Mouse (Mus musculus) retina, postnatal 1 day (tissue): ENCODE data around the gene Lrrfip1.

Experiments used
- DNase-seq: peaks from one replicate; pipeline ENCODE4 v3.0.0-alpha.2; 2012

Gene Lrrfip1

DNA sequence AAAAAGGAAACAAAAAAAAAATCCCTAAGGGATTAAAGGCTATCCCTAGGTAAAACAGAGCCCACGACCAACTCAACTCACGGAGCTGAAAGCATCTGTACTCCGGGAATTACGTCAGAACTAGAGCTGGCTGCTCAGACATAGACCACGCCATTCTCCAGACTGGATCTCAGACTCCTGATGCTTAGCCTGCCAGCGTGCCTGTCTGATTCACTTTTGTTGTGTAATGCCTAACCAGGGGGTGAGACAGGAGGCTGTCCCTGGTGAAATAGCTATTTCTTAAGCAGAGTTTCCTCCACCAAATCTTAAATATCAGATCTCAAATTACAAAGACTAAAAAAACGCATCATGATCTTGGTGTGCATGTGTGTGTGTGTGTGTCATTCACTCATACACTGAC lies 89.5 kb downstream of the Lrrfip1 start:
- no peak for DNase-seq

DNA sequence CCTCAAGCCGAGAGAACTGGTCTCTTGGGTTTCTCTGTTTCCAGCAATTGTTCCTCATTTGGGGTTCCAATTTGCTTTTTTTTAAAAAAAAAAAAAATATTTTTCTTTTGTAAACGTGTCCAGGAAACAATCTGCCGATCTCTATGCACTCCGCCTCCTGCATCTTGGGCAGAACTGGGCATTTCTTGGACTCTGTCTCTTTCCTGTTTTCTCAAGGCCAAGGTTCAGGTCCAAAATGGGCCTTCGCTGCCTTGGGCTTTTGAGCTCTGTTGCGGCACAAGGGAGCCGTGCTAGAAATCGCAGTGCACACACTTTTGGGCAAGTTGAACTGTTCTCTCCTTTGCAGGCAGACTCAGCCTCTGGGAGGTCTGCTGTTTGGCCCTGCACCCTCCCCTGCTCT lies 90.4 kb downstream of the Lrrfip1 start:
- no peak for DNase-seq

DNA sequence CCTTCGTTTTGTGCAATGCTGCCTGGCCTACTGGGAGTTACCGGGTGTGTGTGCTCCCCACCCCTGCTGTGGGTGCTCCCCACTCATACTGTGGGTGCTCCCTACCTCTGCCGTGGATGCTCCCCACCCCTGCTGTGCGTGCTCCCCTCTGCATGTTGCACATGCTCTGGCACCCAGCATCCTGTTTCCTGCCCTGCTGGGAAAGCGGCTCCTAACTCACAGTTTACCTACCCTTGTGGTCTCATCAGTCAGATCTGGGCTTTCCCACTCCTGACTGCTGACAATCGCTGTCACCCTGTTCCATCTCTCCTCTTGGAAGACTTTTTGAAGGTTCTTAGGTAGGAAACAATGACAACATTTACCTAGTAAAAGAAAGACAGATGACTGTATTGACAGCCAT lies 91.9 kb downstream of the Lrrfip1 start:
- DNase-seq = no peak

DNA sequence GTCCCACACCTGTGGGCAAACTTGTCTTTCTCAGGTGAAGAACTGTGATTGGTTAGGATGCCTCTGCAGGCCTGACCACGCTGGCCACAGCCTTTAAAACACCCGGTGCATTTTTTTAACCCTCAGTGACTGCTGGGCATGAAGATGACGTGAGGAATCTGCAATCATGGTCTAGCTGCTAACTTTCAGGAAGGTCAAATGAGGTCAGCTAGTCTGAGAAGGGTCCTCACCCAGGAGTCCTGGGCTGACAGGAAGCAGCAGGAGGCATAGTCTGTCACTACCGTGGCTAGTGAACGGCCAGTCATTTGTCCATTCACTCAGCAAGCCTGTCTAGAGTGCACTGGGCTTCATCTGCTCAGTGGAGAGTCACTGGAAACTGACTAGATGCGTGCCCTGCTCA lies 93.9 kb downstream of the Lrrfip1 start:
- no peak for DNase-seq

DNA sequence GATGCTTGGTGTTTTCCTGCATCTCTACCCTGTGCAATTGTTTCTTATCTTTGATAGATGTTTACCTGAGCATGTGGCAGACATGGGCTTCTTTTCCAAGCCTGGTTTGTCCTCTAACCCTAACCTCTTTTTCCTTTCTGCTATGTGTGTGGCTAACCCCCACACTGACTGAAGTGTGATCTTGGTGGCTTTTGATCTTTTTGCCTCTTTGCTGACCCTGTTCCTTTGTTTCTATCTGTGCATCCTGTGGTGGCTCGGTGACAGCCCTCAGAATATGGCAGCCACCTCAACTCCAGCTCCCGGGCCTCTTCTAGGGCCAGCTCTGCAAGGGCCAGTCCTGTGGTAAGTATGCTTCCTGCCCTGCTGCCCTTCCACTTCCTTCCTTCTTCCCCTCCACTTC lies 94.8 kb downstream of the Lrrfip1 start:
- DNase-seq = no peak

DNA sequence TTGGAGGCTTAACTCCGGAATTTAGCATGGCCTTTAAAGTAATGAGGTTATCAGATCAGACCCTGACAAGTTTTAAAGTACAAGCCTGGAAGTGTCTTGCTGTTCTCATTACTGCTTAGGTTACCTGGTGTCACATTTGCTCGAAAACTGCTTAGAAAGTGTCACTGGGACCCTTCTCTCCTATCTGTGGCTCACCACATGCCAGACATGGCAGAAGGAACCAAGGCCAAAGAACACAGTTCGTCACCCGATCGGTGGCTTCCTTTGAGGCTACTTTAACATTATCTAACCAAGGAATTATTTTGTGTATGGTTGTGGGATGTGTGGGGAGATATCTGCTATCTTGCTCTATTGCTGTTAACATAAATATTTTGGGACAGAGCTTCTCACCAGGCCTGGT lies 95.5 kb downstream of the Lrrfip1 start:
- no peak for DNase-seq

DNA sequence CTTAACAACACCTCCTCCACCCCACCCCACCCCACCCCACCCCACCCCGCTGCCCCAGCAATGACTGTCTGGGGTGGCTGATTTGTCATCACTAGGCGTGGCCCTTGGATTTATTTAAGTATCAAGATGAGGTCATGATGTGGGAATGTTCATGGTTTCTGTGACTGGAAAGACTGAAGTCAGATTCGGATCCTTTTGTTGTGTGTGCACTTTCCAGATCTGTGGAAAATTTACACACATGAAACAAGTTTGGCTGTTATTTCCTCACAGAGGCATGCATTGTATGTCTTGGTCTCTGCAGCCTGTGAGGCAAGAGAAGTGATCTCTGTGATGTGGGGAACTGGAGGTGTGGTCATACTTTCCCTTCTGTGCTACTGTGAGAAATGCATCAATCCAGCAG lies 96.7 kb downstream of the Lrrfip1 start:
- DNase-seq = no peak

DNA sequence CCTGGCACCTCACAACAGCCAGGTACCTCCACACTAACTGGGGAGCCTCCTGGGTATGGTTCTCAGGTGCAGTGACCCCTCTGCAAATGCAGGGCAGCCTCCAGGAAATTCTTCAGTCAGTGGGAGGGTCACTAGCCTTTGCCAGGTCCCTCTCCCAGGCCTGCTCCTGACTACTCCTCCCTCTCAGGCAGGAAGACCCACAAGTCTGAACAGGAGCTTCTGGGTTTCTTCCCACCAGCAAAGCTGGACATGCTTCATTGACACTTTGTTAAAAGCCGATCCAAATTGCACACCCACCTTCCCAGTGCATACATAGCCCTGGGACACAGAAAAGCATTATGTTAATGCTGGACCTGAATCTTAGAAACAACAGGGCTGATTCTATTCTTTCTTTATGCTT lies 97.3 kb downstream of the Lrrfip1 start:
- no peak for DNase-seq

DNA sequence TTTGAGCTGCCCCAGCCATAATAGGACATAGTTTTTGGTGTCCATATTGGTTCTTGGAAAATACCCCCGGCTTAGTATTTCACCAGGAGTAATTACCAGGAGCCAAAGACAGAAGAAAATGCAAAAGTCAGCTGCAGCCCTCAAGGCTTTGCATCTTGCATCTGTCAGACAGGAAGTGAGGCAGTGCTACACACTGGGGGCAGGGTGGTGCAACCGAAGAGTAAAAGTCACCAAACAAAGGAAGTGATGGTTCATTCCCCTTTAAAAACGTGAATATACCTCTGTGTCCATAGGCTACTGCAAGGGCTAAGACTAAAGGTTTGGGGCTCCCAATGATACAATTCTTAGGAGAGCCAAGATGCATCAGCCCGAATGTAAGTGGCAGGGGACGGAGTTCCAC lies 98.0 kb downstream of the Lrrfip1 start:
- no peak for DNase-seq

DNA sequence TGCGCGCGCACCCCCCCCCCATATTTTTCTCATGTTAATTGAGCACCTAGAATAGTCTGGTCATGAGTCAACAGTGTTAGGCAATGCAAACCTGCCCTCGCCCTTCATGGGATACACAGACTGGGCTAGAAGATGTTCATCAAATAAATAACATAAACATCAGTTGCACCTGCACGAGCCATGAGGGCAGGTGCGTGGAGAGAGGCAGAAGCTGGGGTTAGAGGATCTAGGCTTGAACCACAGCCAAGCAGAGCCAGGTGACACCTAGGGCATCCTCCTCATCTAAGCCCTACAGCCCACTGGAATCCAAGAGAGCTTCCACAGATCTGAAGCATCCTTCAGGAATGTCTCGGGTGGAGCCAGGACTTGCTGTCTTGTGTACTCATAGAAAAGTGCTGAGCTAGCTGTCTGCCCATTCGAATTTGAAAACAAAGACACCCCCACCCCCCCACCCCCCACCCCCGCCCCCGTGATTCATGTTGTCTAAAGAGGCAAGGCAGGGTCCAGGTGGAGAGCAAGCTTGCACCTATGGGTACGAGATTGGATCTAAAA lies 98.8 kb downstream of the Lrrfip1 start:
- DNase-seq = no peak

DNA sequence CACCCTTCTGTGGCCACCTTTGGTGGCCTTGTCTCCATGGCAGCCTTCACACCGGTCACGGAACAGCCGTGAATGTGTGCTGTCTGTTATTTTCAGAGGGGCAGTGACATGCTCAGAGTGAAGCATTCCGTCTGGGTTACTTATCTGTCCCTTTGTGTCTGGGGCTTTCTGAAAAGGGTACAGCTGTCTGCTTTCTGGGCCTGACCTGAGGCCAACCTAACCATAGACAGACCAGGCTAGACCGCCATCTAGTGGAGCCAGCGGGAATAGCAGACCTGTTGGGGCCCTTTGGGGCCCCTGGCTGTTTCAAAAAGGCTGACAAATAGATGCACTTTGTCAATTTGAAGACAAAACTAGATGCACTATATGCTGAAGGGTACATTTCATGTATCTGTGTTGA lies 100.3 kb downstream of the Lrrfip1 start:
- DNase-seq = peak; percentile 84

DNA sequence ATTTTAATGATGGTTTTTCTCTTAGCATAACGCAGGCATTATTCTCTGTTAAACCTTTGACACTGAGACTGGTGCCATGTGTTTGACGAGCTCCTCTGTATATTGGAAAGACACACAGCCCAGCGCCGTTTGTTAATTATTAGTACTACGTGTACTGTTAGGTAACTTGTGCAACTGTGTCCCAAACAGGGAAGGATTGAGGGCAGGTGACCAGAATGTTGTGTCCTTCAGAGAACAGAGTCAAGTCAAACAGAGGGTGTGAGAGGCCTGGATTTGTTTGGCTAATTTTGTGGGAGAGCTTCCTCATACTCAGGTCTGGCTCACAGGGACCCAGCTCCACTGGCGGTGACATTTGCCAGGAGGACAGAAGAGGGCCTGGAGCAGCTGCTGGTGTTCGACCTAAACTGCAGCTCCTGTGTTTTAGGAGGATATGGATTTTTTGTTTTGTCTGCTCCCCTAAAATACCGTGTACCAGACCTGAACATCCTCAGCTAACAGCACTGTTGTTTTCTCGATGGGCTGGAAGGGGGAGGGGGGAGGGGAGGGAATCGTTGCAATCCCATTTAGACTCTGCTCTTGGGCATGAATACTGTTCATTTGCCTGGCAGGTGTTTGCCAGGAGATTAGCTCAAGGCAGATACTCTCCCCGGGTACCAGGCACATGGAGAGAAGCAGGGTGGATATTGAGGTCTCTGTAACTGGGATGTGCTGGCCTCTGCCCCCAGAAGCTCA lies 103.3 kb downstream of the Lrrfip1 start:
- DNase-seq = peak; percentile 20

DNA sequence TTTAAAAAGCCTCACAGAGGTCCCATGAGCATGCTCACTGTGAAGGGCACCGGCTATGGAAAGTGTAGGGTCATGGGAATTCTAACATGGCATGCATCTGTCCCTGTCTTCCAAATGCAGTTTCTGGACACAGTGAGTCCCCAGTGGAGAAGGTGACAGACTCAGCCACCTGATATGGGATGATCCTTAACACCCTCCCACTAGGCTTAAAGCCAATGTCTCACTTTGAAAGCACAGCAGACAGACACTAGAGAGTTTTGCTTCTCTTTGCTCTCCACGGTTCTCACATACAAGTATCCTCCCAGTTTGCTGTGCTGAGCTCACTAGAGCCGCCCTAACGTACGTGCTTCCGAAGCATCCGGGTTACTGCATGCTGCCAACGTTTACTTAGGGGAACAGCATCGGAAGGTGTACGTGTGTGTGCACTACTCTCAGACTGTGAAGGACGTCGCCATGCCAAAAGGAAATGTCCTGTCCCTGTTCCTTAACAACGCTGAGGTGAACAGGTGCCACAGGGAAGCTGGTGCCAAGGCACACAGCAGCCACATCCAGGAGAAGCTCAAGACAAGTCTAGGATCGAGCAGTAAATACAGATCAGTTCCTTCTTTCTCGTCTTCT lies 104.9 kb downstream of the Lrrfip1 start:
- no peak for DNase-seq

DNA sequence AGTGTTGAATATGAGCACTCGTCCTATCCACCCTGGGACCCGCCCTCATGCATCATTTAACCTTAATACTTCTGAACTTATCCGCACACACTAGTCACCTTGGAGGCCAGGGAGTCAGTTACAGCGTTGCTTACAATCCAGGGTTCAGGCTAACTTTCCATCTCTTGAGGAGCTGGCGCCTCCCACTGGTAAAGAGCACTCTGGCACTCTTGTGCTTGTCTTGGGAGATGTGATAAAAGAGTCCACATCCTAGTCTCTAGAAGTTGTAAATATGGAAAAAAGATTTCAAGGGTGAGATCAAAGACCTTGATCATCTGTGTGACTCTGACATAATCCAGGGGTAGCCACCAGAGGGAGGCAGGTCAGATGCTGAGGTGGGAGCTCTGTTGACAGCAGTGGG lies 109.0 kb downstream of the Lrrfip1 start:
- DNase-seq = no peak

DNA sequence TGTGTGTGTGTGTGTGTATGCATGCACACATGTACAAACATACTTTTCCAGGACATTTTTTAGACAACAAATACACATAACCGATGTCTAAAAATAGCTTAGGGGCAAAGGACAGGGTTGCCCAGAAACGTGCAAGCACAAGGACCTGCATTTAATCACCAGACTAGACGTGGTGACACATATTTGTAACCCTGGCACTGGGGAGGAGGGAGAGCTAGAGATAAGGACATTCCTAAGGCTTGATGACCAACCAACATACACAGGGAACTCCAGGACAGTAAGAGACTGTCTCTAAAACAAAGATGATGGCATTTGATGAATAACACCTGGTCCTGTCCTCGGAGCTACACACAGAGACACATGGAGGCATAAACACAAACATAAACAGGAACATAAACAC lies 110.8 kb downstream of the Lrrfip1 start:
- DNase-seq = no peak

DNA sequence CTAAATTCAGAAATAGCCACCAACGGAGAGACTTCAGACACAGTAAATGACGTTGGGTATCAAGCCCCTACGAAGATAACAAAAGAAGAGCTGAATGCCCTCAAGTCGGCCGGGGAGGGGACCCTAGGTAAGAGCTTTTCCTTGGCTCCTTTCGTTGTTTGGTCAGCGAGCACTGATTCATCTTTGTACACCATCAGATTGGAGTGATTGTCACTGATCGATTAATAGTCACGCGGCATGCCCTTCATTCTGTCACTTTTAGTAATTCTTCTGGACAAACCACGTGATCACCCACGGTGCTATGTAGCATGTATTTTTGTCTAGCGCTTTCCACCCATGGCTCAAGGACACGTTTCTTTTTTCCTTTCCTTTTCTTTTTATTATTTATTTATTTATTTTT lies 113.6 kb downstream of the Lrrfip1 start:
- no peak for DNase-seq

DNA sequence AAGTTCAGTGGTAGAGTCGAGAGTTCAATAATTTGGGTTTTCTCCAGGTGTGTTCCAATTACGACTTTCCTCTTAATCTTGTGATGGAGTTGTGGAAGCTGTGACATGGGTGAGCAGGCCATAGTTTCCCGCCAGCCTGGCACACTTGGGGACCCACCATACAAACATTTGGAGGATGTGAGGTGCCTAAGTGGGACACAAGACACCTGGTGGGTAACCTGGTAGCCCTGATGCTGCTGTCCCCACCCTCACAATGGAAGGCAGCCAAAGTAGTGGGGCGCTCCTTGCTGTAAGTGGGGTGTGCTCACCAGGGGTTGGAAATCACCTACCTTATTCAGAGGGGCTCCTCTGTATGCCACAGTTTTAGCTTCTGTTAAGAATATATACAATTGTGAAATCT lies 114.1 kb downstream of the Lrrfip1 start:
- DNase-seq = no peak

DNA sequence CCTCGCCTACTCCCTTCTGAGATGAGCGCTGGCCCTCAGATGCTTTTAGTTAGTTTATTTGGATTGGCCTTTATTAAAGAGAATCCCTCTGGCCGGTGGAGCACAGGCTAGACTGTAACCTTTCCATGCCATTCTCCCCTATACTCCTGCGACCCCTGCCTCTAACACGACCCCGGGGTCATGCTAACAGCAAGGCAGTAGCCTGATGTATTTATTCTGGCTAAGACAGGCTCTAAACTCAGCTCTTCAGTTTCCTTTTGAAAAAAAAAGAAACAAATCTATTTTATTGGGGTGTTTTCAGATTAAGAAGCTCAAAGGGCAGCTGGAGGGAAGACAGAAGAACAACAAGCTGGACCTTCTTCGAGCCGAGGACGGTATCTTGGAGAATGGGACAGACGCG lies 123.6 kb downstream of the Lrrfip1 start:
- DNase-seq = no peak

DNA sequence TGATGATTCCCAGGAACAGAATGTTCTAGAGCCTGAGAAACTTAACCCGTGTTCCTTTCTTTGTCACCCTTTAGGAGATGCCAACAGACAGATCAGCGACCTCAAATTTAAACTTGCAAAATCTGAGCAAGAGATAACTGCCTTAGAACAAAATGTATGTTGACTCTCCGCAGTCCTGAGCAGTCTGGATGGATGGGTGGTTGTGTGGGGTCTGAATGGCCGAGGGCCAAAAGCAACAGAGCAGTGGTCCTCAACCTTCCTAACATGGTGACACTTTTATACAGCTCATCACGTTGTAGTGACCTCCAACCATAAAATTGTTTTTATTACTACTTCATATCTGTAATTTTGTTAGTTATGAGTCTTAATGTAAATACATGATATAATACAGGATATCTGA lies 124.5 kb downstream of the Lrrfip1 start:
- no peak for DNase-seq

DNA sequence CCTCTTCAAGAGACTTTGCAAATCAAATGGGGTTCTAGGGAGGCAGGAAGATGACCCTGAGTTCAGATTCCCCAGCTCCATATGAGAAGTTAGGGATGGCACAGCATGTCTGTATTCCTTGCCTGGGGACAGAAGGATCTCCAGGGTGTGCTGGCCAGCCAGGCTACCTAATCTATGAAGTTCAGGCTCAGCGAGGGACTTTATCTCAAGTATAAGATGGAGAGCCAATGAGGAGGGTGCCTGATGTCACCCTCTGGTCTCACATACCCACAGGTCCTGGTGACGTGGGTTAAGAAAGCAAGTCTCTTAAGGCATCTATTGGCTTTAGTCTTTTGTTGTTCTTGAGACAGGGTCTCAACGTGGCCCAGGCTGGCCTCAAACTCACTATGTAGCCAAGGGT lies 124.9 kb downstream of the Lrrfip1 start:
- DNase-seq = no peak

DNA sequence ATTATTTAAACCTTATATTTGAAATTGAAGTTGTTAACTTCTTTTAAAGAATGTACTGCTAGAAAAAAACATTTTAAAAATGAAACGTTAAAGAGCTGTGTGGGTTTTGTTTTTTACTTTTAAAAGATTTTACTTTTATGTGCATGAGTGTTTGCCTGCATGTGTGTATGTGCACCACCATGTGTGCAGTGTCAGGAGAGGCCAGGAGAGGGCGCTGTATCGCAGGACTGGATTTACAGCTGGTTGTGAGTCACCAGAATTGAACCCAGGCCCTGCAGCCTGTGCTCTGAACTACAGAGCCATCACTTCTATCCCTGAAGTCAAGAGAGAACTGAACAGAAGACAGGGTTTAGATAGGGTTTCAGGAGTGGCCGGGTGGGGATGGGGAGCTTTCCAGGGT lies 130.3 kb downstream of the Lrrfip1 start:
- no peak for DNase-seq

DNA sequence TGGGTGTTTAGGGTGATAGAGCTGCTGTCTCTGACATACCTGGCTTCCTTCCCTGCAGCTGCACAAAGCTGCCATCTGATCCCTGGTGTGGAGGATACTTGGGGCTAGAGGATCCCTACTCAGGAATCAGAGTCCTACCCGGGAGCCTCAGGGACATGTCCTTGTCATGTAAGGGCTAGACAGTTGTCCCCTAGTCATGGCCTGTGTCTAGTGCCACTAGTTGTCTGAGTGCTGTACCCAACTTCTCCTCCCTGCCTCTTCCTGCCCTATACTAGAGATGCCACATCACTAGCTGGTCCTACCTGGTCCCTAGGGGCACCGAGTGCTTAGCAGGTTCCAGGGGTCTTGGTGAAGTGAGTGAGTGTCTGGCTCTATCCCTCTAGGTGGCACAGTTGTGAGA lies 138.5 kb downstream of the Lrrfip1 start:
- DNase-seq = no peak

DNA sequence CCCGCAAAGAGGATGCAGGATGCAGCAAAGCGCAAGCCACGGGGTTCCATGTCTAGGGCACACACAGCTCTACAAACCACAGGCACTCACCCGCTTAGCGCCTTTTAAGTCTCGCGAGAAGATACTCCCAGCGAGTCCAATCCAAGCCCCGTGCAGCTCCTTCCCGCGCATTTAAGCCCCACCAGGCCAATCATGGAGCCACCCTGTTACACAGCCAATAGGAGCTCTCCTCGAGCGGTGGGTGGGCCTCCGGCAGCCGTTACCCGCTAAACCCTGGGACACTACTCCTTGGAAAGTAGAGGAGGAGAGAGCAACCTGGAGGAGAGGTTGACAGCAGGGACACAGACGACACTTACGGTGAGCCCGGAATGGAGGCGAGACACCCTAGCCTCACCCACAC lies 146.3 kb downstream of the Lrrfip1 start, which contains the start of gene Rbm44:
Rbm44 (plus strand) TSS at position 277 of the 400 bp plus-strand sequence.
- DNase-seq = peak; percentile 8

DNA sequence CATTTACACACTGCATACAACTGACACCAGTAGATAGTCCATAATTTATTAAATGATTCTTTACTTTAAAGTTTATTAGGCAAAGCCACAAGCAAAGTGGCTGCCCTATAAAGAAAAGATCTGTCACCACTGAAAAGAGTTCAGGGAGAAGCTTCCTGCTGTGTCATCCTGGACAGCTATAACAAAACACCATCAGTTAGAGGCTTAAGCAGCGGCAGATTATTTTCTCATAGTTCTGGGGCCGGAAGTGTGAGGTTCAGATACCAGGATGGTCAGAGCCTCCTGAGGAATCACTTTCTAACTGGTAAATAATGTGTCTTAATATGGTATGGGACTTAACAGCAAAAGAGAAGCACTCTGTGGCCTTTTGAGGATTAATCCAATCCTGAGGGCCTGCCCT lies 153.0 kb downstream of the Lrrfip1 start:
- no peak for DNase-seq

DNA sequence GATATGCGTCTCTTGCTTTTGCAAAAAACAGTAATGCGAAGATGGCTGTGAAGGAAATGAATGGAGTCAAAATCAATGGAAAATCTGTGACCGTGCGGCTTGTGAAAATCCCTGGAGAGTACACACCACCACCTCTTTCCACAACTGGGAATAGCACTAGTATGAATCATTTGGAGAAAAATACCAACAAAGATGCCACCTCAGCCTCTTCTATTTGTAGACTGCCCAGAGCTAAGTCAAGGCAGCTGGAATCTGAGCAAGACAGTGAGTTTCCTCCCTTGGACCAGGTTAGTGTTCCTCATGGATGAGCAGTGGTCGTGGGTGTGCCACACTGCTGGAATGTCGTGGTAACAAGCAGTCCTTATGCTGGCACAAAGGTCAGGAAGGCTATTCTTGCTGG lies 168.3 kb downstream of the Lrrfip1 start:
- DNase-seq = no peak
